Mouse (Mus musculus) liver, embryonic 11.5 days (tissue): Measurements from ENCODE around the gene Iqsec2. TPM values are rescaled to one million over a fixed set of nuclear protein-coding genes. Genes with fewer than 3 reads are reported as not detected.

Experiments used
- ATAC-seq: fragments of 200-750 bp; cut with Nextera tagmentation; replicated peaks from 2 replicates; pipeline ENCODE4 v1.8.0; 2017; ENCODE audit warnings: moderate number of reproducible peaks, mild to moderate bottlenecking, moderate TSS enrichment, moderate library complexity; ENCODE audit not compliant: low FRiP score
- DNase-seq: peaks from one replicate; pipeline ENCODE4 v3.0.0-alpha.2; 2017; ENCODE audit warnings: low spot score
- H3K27ac ChIP-seq: fragments of 300-500 bp; sonication (generic); 2 replicates; pipeline ENCODE4 v1.5.1; 2014; ENCODE audit warnings: mild to moderate bottlenecking, low read depth, low read length, control low read depth
- H3K27me3 ChIP-seq: fragments of 300-500 bp; sonication (generic); replicated peaks from 2 replicates; pipeline ENCODE4 v1.6.1; 2014; ENCODE audit warnings: low read length, mixed read lengths; ENCODE audit not compliant: control insufficient read depth, insufficient read depth
- H3K36me3 ChIP-seq: fragments of 300-500 bp; sonication (generic); 2 replicates; pipeline ENCODE4 v1.6.1; 2014; ENCODE audit warnings: mild to moderate bottlenecking, low read length, moderate library complexity, mixed read lengths; ENCODE audit not compliant: control insufficient read depth, insufficient read depth
- H3K4me1 ChIP-seq: fragments of 300-500 bp; sonication (generic); replicated peaks from 2 replicates; pipeline ENCODE4 v1.6.1; 2014; ENCODE audit warnings: low read length, mixed read lengths; ENCODE audit not compliant: control insufficient read depth, insufficient read depth
- H3K4me2 ChIP-seq: fragments of 300-500 bp; sonication (generic); 2 replicates; pipeline ENCODE4 v1.6.1; 2014; ENCODE audit warnings: mild to moderate bottlenecking, control low read depth, moderate library complexity
- H3K4me3 ChIP-seq: fragments of 300-500 bp; sonication (generic); 2 replicates; pipeline ENCODE4 v1.5.1; 2014; ENCODE audit warnings: low read depth, low read length, control low read depth
- H3K9ac ChIP-seq: fragments of 300-500 bp; sonication (generic); 2 replicates; pipeline ENCODE4 v1.6.1; 2014; ENCODE audit warnings: low read depth, low read length, control low read depth
- H3K9me3 ChIP-seq: fragments of 300-500 bp; sonication (generic); 2 replicates; pipeline ENCODE4 v1.6.1; 2016; ENCODE audit warnings: low read length, inconsistent platforms, mixed read lengths; ENCODE audit not compliant: control insufficient read depth
- WGBS: fragments of 180-500 bp; shearing (Covaris S2); extraction: QIAGEN DNeasy Blood & Tissue Kit; methylation state at CpG from one replicate; pipeline ENCODE4 v1.1.7; 2014; 5-methylcytosine and 5-hydroxymethylcytosine counted together
- polyA plus RNA-seq: library from polyadenylated mRNA; unstranded; fragments of >200 nt; fragmentation: Nextera tagmentation; extraction: Ambion mirVana; gene quantifications from 2 replicates; pipeline ENCODE4 v1.2.1, GENCODE M21; 2014

Iqsec2 gene
- polyA plus RNA-seq, 1 experiment from 2014 or later = 1.8 TPM

DNA sequence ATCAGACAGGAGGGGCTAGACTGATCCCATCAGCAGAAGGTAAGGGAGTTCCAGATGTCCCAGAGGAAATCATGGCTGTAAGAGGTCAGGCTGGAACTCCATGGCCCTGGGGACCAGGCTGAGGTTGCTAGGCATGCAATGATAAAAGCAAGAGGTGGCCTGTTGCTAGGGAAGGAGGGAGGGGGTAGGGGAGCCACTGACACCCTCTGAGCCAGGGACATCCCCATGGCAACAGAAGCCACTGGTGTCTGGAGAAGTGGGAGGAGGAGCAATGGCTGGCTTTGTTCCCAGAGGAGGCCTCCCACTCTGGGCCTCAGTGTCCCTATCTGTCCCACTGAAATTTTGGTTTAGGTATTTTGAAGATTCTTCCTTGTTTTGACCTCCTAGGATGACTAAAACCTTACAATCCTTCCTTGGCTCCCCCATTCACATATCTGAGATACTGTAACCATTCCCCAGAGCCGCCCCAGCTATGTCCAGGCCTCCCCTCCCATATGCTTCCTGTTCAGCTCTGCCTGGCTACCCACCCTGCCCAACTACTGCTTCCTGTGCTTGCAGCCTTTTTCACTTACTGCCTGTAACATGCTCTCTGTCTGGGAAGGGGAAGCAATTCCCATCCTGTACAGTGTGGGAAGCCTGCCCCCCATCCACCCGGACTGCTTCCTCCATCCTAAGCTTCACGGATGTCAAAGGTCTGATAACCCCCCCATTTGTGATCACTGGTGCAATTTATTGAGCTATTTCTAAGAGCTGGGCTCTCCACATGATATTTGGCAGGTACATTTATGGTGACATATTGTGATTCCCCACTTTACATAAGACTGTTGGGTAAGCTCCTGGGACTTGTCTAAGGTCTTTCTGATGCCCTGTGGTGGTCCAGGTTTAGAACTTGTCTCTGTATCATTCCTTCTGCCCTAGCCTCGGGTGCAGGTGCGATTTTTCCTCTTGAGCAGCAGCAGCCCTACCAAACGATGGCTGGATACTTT lies 27.3 kb downstream of the Iqsec2 start:
- DNase-seq (no peak), ATAC-seq (no peak)
- no peak overlapping the region for H3K27ac ChIP-seq
- H3K4me3 ChIP-seq = no peak overlapping the region
- H3K36me3 ChIP-seq = no peaks in the 10 kb centered on the region
- peaks cover 35% of the 10 kb centered on the region for H3K27me3 ChIP-seq
- no peaks in the 10 kb centered on the region for H3K4me1 ChIP-seq
- H3K9ac ChIP-seq = no peak overlapping the region
- 48% methylated on average over 6 of the region's 6 CpGs for WGBS
- no peaks in the 10 kb centered on the region for H3K9me3 ChIP-seq
- no peak overlapping the region for H3K4me2 ChIP-seq

DNA sequence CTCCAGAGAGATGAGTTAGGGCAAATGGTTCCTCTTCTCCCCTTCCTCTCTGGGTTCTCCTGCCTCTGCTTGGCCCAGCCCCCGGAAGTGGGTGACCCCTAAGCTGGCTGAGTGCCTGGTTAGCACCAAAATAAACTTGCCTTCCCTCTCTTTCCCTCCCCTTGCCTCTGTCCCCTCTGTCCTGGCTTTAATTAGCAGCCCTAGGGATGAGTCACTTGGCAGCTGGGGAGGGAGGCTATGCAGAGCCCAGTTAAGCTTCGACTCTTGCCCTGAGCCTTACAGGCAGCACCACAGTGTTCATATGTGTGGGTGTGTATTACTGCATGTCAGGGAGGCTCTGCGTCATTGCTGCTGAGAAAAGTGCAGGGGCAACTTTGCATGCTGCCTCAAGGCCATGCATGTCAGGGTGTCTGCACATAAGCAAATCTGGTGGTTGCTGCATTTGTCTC lies 28.4 kb downstream of the Iqsec2 start:
- no peak for DNase-seq

DNA sequence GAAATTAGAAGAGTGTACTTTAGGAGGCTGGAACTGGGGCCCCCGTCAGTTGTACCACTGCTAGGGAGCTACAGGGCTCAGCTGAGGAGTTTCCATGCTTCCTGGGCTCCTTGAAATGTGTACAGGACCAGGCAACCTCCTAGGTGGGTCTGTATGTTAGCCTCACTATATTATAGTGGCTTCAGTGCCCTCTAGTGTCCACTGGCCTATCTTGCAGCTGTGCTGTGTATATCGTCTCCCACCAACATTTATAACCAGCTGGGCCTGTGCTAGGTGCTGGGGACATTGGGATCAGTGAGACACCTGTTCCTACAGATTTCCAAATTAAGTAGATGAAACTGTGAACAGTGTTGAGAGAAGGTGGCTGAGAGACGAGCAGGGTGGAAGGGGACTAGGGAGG lies 31.2 kb downstream of the Iqsec2 start:
- Histone ChIP-seq H3K27me3 (peaks cover 38% of the 10 kb centered on the region), H3K9me3 (no peaks in the 10 kb centered on the region), H3K36me3 (no peaks in the 10 kb centered on the region), H3K4me3 (no peak overlapping the region), H3K27ac (no peak overlapping the region), H3K9ac (no peak overlapping the region), H3K4me2 (no peak overlapping the region), H3K4me1 (no peaks in the 10 kb centered on the region)
- no peak for ATAC-seq
- DNase-seq = peak; percentile 34
- WGBS = 21% methylated on average over 3 of the region's 3 CpGs

More for the DNA sequence above, 28.4 kb downstream of the Iqsec2 start:
- Histone ChIP-seq H3K27me3 (peaks cover 37% of the 10 kb centered on the region), H3K4me3 (no peak overlapping the region), H3K4me2 (no peak overlapping the region), H3K9ac (no peak overlapping the region), H3K36me3 (no peaks in the 10 kb centered on the region), H3K9me3 (no peaks in the 10 kb centered on the region), H3K27ac (no peak overlapping the region; the same call in 1 of the 2 replicates), H3K4me1 (no peaks in the 10 kb centered on the region)
- peak; percentile 45; the same call in 1 of the 2 replicates for ATAC-seq
- WGBS = 37% methylated on average over 3 of the region's 3 CpGs

DNA sequence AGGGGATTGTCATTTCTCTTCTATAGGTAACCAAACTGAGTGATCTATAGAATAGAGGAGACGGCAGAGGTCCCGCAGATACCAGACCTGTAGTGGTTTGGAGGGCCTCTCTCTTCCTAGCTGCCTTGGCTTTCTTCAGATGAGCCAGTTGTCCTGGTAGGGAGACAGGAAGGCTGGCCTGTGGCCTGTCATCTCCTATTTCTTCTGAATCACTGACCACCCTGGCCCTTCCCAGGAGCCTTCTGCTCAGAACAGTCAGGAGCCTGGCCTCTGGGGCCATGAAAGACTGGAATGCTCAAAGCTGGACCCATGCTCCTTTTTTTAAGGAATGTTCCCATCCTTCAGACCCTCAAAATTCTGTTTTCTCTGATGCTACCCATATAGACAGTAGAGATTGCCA lies 33.8 kb downstream of the Iqsec2 start:
- Histone ChIP-seq H3K27ac (no peak overlapping the region), H3K27me3 (peaks cover 39% of the 10 kb centered on the region), H3K4me3 (no peak overlapping the region), H3K36me3 (no peaks in the 10 kb centered on the region), H3K9ac (no peak overlapping the region), H3K9me3 (no peaks in the 10 kb centered on the region), H3K4me2 (no peak overlapping the region), H3K4me1 (no peaks in the 10 kb centered on the region)
- DNase-seq = no peak
- ATAC-seq = no peak
- 90% methylated on average over 2 of the region's 2 CpGs for WGBS

DNA sequence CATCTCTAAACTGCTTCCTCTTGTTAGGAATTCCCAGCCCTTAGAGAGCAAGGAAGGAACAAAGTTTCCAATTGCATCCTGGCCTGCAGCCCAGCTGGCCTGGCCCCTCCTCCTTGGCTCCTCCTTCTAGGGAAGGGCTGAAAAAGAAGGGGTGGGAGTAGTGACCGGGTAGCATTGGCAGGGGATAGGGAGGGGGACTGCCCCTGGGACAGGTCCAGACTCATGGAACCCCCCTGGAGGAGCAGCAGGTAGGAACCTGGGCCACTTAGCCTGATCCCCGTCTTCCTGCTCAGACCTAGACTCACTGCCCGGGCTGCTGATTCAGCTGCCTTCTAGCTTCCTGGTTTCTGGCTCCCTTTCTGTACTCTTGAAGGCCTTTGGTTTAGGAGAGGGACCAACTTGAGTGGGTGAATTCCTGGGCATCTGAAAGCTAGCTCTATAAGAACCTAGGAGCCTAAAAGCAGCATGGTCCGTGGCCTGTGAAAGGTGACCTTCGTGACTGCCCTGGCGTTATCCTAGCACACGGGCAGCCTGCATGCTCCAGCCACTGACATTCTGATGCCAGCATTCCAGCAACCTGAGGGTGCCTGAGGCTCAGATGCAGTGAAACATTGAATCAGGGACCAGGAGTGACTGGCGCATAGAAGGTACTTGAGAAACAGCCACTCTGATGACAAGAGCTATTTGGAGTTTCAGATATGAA lies 34.9 kb downstream of the Iqsec2 start:
- Histone ChIP-seq H3K9ac (no peak overlapping the region), H3K4me2 (peak overlapping the region; percentile 39)
- 58% methylated on average over 8 of the region's 8 CpGs for WGBS

DNA sequence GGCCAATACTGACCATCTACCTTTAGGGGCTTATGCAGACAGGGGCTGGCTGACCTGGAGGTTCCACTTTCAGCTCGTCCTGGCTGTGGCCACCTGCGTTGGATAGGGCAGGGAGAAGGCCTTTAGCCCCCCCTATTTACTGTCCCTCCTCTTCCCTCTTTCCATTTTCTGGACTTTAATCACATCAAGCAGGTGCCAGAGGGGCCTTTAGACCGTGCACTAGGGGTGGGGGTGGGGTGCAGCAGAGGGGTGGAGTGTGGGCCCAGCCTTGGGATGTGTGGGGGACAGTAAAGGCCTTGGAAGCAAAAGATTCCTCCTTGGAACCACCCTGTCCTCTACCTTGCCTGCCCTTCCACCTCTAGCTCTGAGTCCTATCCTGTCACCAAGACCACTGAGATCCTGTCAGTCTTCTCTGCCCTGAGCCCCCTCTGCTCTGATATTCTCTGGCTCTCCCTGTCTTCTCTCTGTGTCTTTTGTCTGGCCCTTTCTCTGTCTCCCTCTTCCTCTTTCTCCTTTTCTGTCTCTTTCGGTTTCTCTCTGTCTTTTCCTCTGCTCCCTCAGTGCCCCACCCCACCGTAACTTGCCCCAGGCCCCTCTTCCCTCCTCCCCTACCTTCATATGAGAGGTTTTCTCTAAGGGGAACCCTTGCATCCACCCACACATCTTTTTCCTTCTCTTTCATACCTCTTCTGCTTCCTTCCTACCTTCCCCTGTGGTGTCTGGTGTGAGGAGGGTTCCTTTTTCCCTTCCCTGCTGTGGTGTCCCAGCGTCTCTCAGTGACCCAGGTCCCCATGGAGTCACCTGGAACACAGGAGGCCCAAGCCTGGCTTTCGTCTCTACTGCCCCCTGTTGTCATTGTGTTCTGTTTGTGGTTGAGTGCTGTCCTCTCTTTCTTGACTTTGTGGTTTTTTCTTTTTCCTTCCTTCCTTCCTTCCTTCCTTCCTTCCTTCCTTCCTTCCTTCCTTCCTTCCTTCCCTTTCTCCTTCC lies 35.9 kb downstream of the Iqsec2 start:
- H3K36me3 ChIP-seq = no peaks in the 10 kb centered on the region
- H3K4me2 ChIP-seq = no peak overlapping the region
- H3K4me3 ChIP-seq = no peak overlapping the region
- H3K4me1 ChIP-seq = no peaks in the 10 kb centered on the region
- H3K9ac ChIP-seq = no peak overlapping the region
- peaks cover 38% of the 10 kb centered on the region for H3K27me3 ChIP-seq
- WGBS = 64% methylated on average over 7 of the region's 7 CpGs
- ATAC-seq (no peak), DNase-seq (no peak)
- H3K9me3 ChIP-seq = no peaks in the 10 kb centered on the region
- no peak overlapping the region for H3K27ac ChIP-seq

More for the DNA sequence above, 34.9 kb downstream of the Iqsec2 start:
- H3K36me3 ChIP-seq = no peaks in the 10 kb centered on the region
- no peaks in the 10 kb centered on the region for H3K9me3 ChIP-seq
- H3K4me1 ChIP-seq = no peaks in the 10 kb centered on the region
- H3K4me3 ChIP-seq = no peak overlapping the region
- no peak overlapping the region for H3K27ac ChIP-seq
- ATAC-seq (no peak), DNase-seq (no peak)
- peaks cover 38% of the 10 kb centered on the region for H3K27me3 ChIP-seq

DNA sequence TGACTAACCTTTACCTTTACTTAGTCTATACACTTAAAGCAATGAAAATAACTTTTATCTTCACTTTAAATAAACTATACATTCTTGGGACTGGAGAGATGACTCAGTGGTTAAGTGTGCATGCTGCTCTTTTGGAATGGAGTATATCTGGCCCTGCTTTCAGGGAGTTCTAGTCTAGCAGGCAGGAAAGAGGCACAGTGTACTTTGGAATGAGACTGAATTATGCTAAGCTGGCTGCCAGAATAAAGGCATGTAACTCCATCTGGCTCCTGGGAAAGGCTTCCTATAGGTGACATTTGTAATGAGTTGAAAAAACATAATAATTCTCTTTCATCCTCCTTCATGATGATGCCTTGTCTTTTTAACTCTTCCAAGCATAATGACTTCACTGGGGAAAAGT lies 43.1 kb downstream of the Iqsec2 start:
- H3K9ac ChIP-seq = no peak overlapping the region
- H3K27ac ChIP-seq = no peak overlapping the region
- DNase-seq (no peak), ATAC-seq (no peak)
- no peak overlapping the region for H3K4me3 ChIP-seq
- H3K27me3 ChIP-seq = peaks cover 15% of the 10 kb centered on the region
- H3K36me3 ChIP-seq = no peaks in the 10 kb centered on the region
- no peaks in the 10 kb centered on the region for H3K9me3 ChIP-seq
- H3K4me2 ChIP-seq = no peak overlapping the region
- no peaks in the 10 kb centered on the region for H3K4me1 ChIP-seq

DNA sequence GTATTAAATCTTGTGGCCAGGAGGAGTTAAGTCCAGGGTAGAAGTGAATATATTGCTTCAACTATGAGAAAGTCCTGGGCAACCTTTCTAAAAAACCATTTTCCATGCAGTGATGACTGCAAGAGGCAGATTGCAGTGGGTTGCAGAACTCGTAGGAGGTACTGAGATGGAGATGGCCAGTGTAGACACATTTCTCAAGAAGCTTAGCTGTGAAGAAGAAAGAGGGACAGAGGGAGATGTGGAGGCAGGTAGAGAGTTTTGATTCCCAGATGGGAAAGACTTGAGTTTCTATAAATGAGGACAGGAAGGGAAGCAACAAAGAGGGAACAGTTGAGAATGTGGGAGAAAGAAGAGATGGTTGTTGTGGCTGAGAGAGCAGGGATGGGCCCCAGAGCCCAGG lies 47.2 kb downstream of the Iqsec2 start:
- Histone ChIP-seq H3K9ac (no peak overlapping the region), H3K4me2 (no peak overlapping the region), H3K9me3 (no peaks in the 10 kb centered on the region), H3K27ac (no peak overlapping the region), H3K4me1 (no peaks in the 10 kb centered on the region), H3K36me3 (no peaks in the 10 kb centered on the region), H3K27me3 (peaks cover 23% of the 10 kb centered on the region), H3K4me3 (no peak overlapping the region)
- DNase-seq (no peak), ATAC-seq (no peak)
- WGBS = 79% methylated on average over 1 of the region's 1 CpGs
